Mouse (Mus musculus) heart, postnatal 10 days (tissue): ENCODE results near the gene Erich6. TPM values are rescaled to one million over a fixed set of nuclear protein-coding genes. Genes with fewer than 3 reads are reported as not detected.
"Not testable (repeated sequence)": the region's sequence is repeated elsewhere in the genome, so short reads cannot be mapped to it uniquely, and the experiment has no call there.

ENCODE experiments used
- DNase-seq, 2 experiments: peaks; one replicate each; pipeline ENCODE4 v3.0.0; 2021
- intact Hi-C: fragments of 180-260 bp; cut with DNase I; formaldehyde crosslinking; loops from one replicate; pipeline ENCODE4 v1.15.1; 2025
- total RNA-seq, 2 experiments: library from RNA; stranded (reverse); gene quantifications; 2 replicates each; pipeline ENCODE4 v1.2.3; 2021

Erich6 gene
- total RNA-seq, 2 experiments from 2014 or later: 0.12 TPM; not detected in 1

GRCm38 (mm10) chr3:58650328-58650727, 13.3 kb upstream of the Erich6 start:
- no peak for DNase-seq
- intact Hi-C loops: no loop called here

GRCm38 (mm10) chr3:58647179-58647578, 10.2 kb upstream of the Erich6 start:
- intact Hi-C loops: no loop called here
- DNase-seq: no peak

- intact Hi-C loops: no loop called here
- DNase-seq: no peak
Measured at GRCm38 (mm10) chr3:58646180-58646579, 9.2 kb upstream of the Erich6 start.

- no peak for DNase-seq
- intact Hi-C loops: no loop called here
Measured at GRCm38 (mm10) chr3:58631693-58632092, 5.3 kb downstream of the Erich6 start.

GRCm38 (mm10) chr3:58624981-58625380, 12.0 kb downstream of the Erich6 start:
- intact Hi-C loops: no loop called here
- DNase-seq: no peak

GRCm38 (mm10) chr3:58622665-58623394, 14.2 kb downstream of the Erich6 start:
- no peak for DNase-seq
- intact Hi-C loops: no loop called here

GRCm38 (mm10) chr3:58621066-58621465, 15.9 kb downstream of the Erich6 start:
- intact Hi-C loops: no loop called here
- DNase-seq: no peak

GRCm38 (mm10) chr3:58609985-58610384, 27.0 kb downstream of the Erich6 start:
- intact Hi-C loops: no loop called here
- no peak for DNase-seq

GRCm38 (mm10) chr3:58608506-58608905, 28.5 kb downstream of the Erich6 start:
- no peak for DNase-seq
- intact Hi-C loops: no loop called here

GRCm38 (mm10) chr3:58593623-58594022, 43.4 kb downstream of the Erich6 start:
- intact Hi-C loops: no loop called here
- no peak for DNase-seq

- DNase-seq, intact Hi-C loops: not testable (repeated sequence)
Measured at GRCm38 (mm10) chr3:58592666-58593065, 44.3 kb downstream of the Erich6 start.

GRCm38 (mm10) chr3:58590544-58590943, 46.5 kb downstream of the Erich6 start:
- DNase-seq, intact Hi-C loops: not testable (repeated sequence)

- intact Hi-C loops: no loop called here
- DNase-seq: no peak
Measured at GRCm38 (mm10) chr3:58582788-58583426, 54.1 kb downstream of the Erich6 start.

GRCm38 (mm10) chr3:58582297-58582696, 54.7 kb downstream of the Erich6 start:
- intact Hi-C loops: no loop called here
- no peak for DNase-seq

- intact Hi-C loops: no loop called here
- no peak for DNase-seq
Measured at GRCm38 (mm10) chr3:58581530-58581929, 55.5 kb downstream of the Erich6 start.

GRCm38 (mm10) chr3:58577506-58578050, 59.4 kb downstream of the Erich6 start:
- intact Hi-C loops: loop anchor here (2.0 to 5.0 kb wide), 3 partner anchors 51 to 159 kb away; partner anchors contain the start of gene Siah2
- no peak for DNase-seq

- intact Hi-C loops: loop anchor here (2.0 to 5.0 kb wide), 3 partner anchors 50 to 158 kb away; partner anchors contain the start of gene Siah2
- DNase-seq: peak in 1 of 2 experiments; percentile 71
Measured at GRCm38 (mm10) chr3:58577067-58577503, 59.9 kb downstream of the Erich6 start.

- intact Hi-C loops: loop anchor here (2.0 to 5.0 kb wide), 3 partner anchors 50 to 158 kb away; partner anchors contain the start of gene Siah2
- DNase-seq: peak; percentile 98
Measured at GRCm38 (mm10) chr3:58576137-58577066, 60.6 kb downstream of the Erich6 start, which contains the start of gene Selenot. Gene Selenot, plus strand, starts transcription at chr3:58576636.

- intact Hi-C loops: no loop called here
- no peak for DNase-seq
Measured at GRCm38 (mm10) chr3:58570821-58571220, 66.2 kb downstream of the Erich6 start.
